Mouse (Mus musculus) MEL (cell line): ENCODE results near the gene Gm11060.

Experiments
- BHLHE40 ChIP-seq: IDR thresholded peaks from 2 replicates; pipeline ENCODE4 v1.6.1; 2012; ENCODE audit warnings: low read depth, mild to moderate bottlenecking, inconsistent platforms, low read length, improper control_type of control experiment, borderline replicate concordance
- CTCF ChIP-seq, 3 experiments: IDR thresholded peaks in 2 of 3; conservative IDR thresholded peaks in 1 of 3; 2 replicates each; pipeline ENCODE4 v1.5.1; 2011 to 2012; ENCODE audit warnings: low read length in 3 of 3, low read depth in 2 of 3, mild to moderate bottlenecking in 2 of 3, improper control_type of control experiment in 1 of 3, inconsistent platforms in 1 of 3, mixed read lengths in 1 of 3, moderate library complexity in 1 of 3; ENCODE audit not compliant: control insufficient read depth in 1 of 3, insufficient read depth in 1 of 3, poor library complexity in 1 of 3, severe bottlenecking in 1 of 3
- E2F4 ChIP-seq: IDR thresholded peaks from 2 replicates; pipeline ENCODE4 v1.6.1; 2011; ENCODE audit warnings: low read depth, low read length, improper control_type of control experiment, borderline replicate concordance
- ETS1 ChIP-seq: IDR thresholded peaks from 2 replicates; pipeline ENCODE4 v1.6.1; 2012; ENCODE audit warnings: low read depth, mild to moderate bottlenecking, inconsistent platforms, low read length, improper control_type of control experiment, moderate library complexity
- GATA1 ChIP-seq: IDR thresholded peaks from 2 replicates; pipeline ENCODE4 v1.6.1; 2011; ENCODE audit warnings: low read depth, low read length, improper control_type of control experiment
- JUND ChIP-seq: IDR thresholded peaks from 2 replicates; pipeline ENCODE4 v1.6.1; 2011; ENCODE audit warnings: low read depth, mild to moderate bottlenecking, improper control_type of control experiment, low read length
- MAZ ChIP-seq: IDR thresholded peaks from 2 replicates; pipeline ENCODE4 v1.6.1; 2012; ENCODE audit warnings: low read depth, mild to moderate bottlenecking, inconsistent platforms, low read length, improper control_type of control experiment
- POLR2A ChIP-seq, 2 experiments: IDR thresholded peaks; 2 replicates each; pipeline ENCODE4 v1.6.1; 2011 to 2012; ENCODE audit warnings: low read length in 2 of 2, mild to moderate bottlenecking in 2 of 2, control low read depth in 1 of 2, improper control_type of control experiment in 1 of 2, low read depth in 1 of 2, moderate library complexity in 1 of 2; ENCODE audit not compliant: control insufficient read depth in 1 of 2, insufficient read depth in 1 of 2, poor library complexity in 1 of 2
- SIN3A ChIP-seq: IDR thresholded peaks from 2 replicates; pipeline ENCODE4 v1.6.1; 2012; ENCODE audit warnings: low read length, improper control_type of control experiment, inconsistent platforms
- USF1 ChIP-seq: IDR thresholded peaks from 2 replicates; pipeline ENCODE4 v1.6.1; 2014; ENCODE audit warnings: low read depth, mild to moderate bottlenecking, inconsistent platforms, low read length, improper control_type of control experiment, moderate library complexity

- TF ChIP-seq CTCF (IDR thresholded peaks at IDR 0.05 in 2 of 3, conservative IDR thresholded peaks at IDR 0.05 in 1 of 3; ENCODE audit: control insufficient read depth in 1 of 3, insufficient read depth in 1 of 3, low read depth in 2 of 3, low read length in 3 of 3, poor library complexity in 1 of 3, severe bottlenecking in 1 of 3), result no peak
- no peak for TF ChIP-seq SIN3A
- TF ChIP-seq BHLHE40, result no peak
- no peak for TF ChIP-seq GATA1
- TF ChIP-seq POLR2A (IDR thresholded peaks at IDR 0.05; ENCODE audit: control insufficient read depth in 1 of 2, insufficient read depth in 1 of 2, low read depth in 1 of 2, low read length in 2 of 2, poor library complexity in 1 of 2), result no peak
- TF ChIP-seq E2F4, result no peak
- TF ChIP-seq ETS1, result no peak
- no peak for TF ChIP-seq JUND
- no peak for TF ChIP-seq MAZ
- no peak for TF ChIP-seq USF1
Observed at GRCm38 (mm10) chr2:105048301-105048700, 43.5 kb upstream of the Gm11060 start.
